Mouse (Mus musculus) G1E-ER4 (cell line): ENCODE measurements around the gene Zfr. TPM values are rescaled to one million over a fixed set of nuclear protein-coding genes. Genes with fewer than 3 reads are reported as not detected.

ENCODE experiments used
- GATA1 ChIP-seq: IDR thresholded peaks from one replicate; pipeline ENCODE4 v1.8.0; 2012; ENCODE audit warnings: low read length, inconsistent platforms
- polyA plus RNA-seq: library from polyadenylated mRNA; stranded (reverse); fragments of >175 nt; gene quantifications from 2 replicates; pipeline ENCODE4 v1.2.3, GENCODE M21; 2012

Zfr gene
- polyA plus RNA-seq, 1 experiment: 68.3 TPM

DNA sequence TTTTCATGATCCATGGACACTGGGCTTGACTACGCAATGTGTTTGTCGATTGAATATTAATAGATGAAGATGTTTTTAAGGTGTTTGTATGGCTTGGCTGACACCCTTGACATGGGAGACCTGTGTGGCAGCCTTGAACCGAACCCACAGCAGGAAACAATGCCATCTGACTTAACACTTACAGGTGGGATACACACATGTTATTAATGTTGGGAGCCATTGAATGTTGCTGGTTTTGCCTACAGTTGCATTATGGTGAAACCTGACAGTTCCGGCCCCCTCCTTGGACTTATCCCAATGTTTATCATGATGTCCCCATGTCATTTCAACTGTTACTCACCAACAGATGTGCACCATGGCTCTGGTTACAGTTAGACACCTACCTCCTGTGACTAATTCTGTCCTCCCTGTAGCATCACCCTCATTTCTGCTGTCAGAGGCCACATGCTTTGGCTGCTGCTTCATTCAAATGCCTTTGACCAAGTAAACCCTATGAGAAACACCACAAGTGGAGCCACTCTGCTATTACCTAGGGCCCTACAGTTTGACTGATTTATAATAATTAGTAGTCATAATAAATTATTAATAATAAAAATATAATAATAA lies 23.6 kb upstream of the Zfr start:
- TF ChIP-seq GATA1: no peak

- no peak for TF ChIP-seq GATA1
These were observed 21.2 kb upstream of the Zfr start for GRCm38 (mm10) chr15:12096447-12096846.

DNA sequence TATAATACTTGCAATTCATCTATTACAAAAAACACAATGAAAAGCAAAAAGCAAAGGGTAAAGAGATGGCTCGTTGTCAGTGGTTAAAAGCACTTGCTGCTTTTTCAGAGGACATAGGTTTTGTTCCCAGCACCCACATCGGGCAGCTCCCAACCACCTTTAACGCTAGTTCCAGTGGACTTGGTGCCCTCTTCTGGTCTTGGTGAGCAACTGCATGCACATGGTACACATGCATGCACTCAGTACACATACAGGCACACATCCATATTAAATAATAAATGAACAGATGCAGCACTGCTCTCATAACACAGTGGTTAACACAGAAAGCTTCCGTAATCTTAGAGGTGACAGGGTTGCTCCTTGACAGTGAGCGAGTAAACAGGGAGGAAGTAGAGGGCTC lies 20.3 kb upstream of the Zfr start:
- TF ChIP-seq GATA1: no peak

DNA sequence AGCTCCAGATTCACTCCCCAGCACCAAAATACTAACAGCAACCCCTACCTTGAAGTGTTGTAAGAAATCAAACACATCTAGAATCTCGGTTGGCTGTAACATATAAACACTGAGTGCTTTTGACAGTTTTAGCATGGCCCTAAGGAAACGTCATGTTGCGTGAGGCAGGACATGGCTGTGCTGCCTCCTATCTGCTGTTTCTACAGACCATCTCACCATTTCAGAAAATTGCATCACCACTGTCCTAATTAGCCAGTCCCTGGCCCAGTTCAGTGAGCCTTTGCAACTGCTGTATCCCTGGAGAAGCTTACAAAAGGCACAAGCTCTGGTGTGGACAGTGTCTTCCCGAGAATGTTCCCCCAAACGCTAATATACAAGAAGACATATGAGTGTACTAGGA lies 16.7 kb upstream of the Zfr start:
- TF ChIP-seq GATA1: no peak

DNA sequence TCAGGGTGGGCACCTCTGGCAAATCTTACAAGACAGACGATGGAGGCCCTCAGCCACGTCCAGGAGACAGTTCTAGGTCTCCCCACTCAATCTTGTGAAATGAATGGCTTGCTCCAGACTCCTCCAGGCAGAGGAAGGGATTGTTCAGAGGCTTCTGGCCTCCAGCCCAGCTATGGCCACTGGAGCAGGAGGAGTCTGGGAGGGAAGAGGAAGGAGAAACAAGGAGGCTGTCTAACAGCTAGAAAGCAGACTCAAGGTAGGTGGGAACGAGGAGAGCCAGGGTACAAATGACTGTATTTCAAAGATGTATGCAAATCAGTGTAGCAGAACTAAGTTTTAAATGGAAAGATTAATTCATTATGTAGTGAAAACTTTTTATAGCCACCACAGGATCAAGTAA lies 13.9 kb upstream of the Zfr start:
- no peak for TF ChIP-seq GATA1

DNA sequence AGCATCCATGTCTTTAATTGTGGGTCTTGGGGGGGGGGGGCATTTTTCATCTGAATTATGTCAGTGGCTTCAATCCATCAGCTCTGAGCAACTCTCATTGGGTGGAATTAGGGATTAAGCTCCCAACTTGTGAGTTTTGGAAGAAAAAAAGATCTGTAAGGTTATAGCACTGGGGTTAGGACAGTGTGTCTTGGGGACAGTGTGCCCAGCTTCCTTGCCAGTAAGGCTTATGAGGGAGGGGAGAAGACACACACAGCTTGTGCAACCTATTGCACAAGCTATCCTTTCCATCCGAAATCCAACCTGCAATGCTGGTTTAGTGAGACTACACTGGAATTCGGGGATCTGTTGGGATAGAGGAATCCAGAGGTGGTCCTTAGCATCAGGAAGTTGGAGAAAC lies 12.8 kb upstream of the Zfr start:
- TF ChIP-seq GATA1: no peak

DNA sequence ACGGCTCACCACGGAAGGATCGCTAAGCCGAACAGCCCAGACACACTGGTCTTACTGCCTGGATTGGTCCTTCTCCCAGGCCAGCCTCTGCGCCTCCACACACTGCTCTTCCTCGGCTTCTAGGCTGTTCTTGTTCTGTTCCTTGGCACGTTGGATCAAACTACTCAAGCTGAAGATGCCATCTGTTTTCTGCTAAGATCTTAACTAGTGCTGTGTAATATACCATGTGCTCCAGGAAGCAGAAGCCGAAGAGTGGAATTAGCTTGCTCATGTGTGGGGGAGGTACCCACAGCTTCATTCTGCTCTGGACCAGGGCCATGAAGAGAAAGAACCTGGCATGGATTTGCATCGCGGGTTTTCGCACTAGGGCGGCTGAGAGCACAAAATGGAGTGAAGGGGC lies 11.2 kb upstream of the Zfr start:
- no peak for TF ChIP-seq GATA1

DNA sequence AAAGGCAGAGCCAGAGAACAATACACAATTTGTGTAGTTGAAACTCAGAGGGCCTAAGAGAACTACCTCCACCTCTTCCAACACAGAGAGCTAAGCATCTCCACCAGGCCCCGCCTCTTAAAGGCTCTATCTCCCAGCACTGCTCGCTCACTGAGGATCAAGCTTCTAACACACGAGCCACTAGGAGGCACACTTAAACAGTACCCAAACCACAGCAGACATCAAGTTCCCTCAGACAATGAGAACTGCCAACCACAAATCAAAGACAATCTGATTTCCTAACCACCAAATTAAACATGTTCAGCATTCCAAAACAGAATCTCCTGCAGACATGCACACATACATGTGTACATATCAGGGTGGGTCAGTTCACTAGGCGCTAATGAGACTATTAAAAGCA lies 9.4 kb upstream of the Zfr start:
- no peak for TF ChIP-seq GATA1

- TF ChIP-seq GATA1: no peak
These were observed 6.4 kb upstream of the Zfr start for GRCm38 (mm10) chr15:12111232-12111631.

DNA sequence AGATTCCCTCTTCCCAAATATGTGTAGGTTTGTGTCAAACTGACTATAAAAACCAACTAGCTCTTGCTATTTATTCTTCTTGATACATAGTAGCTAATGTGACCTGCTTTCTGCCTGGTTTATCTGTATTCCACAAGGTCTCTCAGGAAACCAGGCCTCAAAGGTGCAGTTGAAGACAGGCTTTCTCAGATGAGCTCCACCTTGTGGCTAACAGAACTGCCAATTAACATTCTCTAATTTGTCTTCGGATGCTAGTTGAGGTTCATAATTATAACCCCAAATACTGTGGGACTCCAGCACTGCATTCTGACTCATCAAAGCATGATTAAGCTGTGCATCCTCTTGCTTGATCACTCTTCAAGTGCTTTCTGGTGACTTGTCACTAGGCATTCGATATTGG lies 4.2 kb upstream of the Zfr start:
- no peak for TF ChIP-seq GATA1

- no peak for TF ChIP-seq GATA1
These were observed 3.1 kb upstream of the Zfr start for GRCm38 (mm10) chr15:12114546-12114945.

- no peak for TF ChIP-seq GATA1
These were observed 1.9 kb upstream of the Zfr start for GRCm38 (mm10) chr15:12115722-12116230.

GRCm38 (mm10) chr15:12118093-12118431 lies 431 bp downstream of the Zfr start:
- no peak for TF ChIP-seq GATA1

GRCm38 (mm10) chr15:12118432-12119128 lies 949 bp downstream of the Zfr start:
- TF ChIP-seq GATA1: no peak

GRCm38 (mm10) chr15:12119129-12119466 lies 1.5 kb downstream of the Zfr start:
- TF ChIP-seq GATA1: no peak

- TF ChIP-seq GATA1: no peak
These were observed 7.3 kb downstream of the Zfr start for GRCm38 (mm10) chr15:12124913-12125312.

- TF ChIP-seq GATA1: no peak
These were observed 16.9 kb downstream of the Zfr start for GRCm38 (mm10) chr15:12134546-12134945.
